Mouse (Mus musculus) liver, adult 2 months (tissue): Measurements from ENCODE around the gene Elf3. TPM values are rescaled to one million over a fixed set of nuclear protein-coding genes. Genes with fewer than 3 reads are reported as not detected.

ENCODE experiments used
- DNase-seq: peaks from one replicate; pipeline ENCODE4 v3.0.0-alpha.2; 2011; ENCODE audit warnings: low read depth, low spot score; ENCODE audit errors: extremely low read depth
- H3K27ac ChIP-seq: fragments of 200-500 bp; replicated peaks from 2 replicates; pipeline ENCODE4 v1.5.1; 2012; ENCODE audit warnings: low read depth, mild to moderate bottlenecking, control low read depth, inconsistent platforms, low read length; ENCODE audit not compliant: insufficient read depth
- H3K27me3 ChIP-seq: fragments of 200-500 bp; 2 replicates; pipeline ENCODE4 v1.6.1; 2012; ENCODE audit warnings: mild to moderate bottlenecking, moderate library complexity, low read length, inconsistent platforms; ENCODE audit not compliant: control insufficient read depth, insufficient read depth
- H3K36me3 ChIP-seq: fragments of 200-500 bp; 2 replicates; pipeline ENCODE4 v1.6.1; 2012; ENCODE audit warnings: low read length, inconsistent platforms; ENCODE audit not compliant: control insufficient read depth, insufficient read depth
- H3K4me1 ChIP-seq: fragments of 200-500 bp; 2 replicates; pipeline ENCODE4 v1.6.1; 2011; ENCODE audit warnings: low read length; ENCODE audit not compliant: control insufficient read depth, insufficient read depth
- H3K4me3 ChIP-seq: fragments of 200-500 bp; 2 replicates; pipeline ENCODE4 v1.5.1; 2011; ENCODE audit warnings: low read depth, mild to moderate bottlenecking, control low read depth, low read length, moderate library complexity; ENCODE audit not compliant: insufficient read depth
- H3K79me2 ChIP-seq: fragments of 200-500 bp; 2 replicates; pipeline ENCODE4 v1.6.1; 2012; ENCODE audit warnings: inconsistent platforms, mild to moderate bottlenecking, low read length, moderate library complexity; ENCODE audit not compliant: control insufficient read depth, insufficient read depth
- H3K9ac ChIP-seq: fragments of 200-500 bp; 2 replicates; pipeline ENCODE4 v1.6.1; 2012; ENCODE audit warnings: low read depth, mild to moderate bottlenecking, control low read depth, inconsistent platforms, low read length
- CTCF ChIP-seq: fragments of 200-500 bp; IDR thresholded peaks from 2 replicates; pipeline ENCODE4 v1.5.1; 2011; ENCODE audit warnings: low read depth, low read length, control low read depth
- POLR2A ChIP-seq: fragments of 200-500 bp; IDR thresholded peaks from 2 replicates; pipeline ENCODE4 v1.6.1; 2011; ENCODE audit warnings: low read length, control low read depth; ENCODE audit not compliant: insufficient read depth; ENCODE audit errors: extremely low read depth
- WGBS: fragments of 180-500 bp; shearing (Covaris S2); methylation state at CpG from one replicate; pipeline ENCODE4 v1.1.7; 2018; 5-methylcytosine and 5-hydroxymethylcytosine counted together
- polyA plus RNA-seq: library from polyadenylated mRNA; depleted of rRNA; stranded (reverse); fragments of >200 nt; gene quantifications from 2 replicates; pipeline ENCODE4 v1.2.3, GENCODE M21; 2012; rRNA removed
- total RNA-seq: library from RNA; depleted of rRNA; stranded (reverse); fragments of >200 nt; gene quantifications from 2 replicates; pipeline ENCODE4 v1.2.3, GENCODE M21; 2014; rRNA removed

Elf3 gene
- total and polyA plus RNA-seq, 2 experiments, result 0.18 to 0.64 TPM

DNA sequence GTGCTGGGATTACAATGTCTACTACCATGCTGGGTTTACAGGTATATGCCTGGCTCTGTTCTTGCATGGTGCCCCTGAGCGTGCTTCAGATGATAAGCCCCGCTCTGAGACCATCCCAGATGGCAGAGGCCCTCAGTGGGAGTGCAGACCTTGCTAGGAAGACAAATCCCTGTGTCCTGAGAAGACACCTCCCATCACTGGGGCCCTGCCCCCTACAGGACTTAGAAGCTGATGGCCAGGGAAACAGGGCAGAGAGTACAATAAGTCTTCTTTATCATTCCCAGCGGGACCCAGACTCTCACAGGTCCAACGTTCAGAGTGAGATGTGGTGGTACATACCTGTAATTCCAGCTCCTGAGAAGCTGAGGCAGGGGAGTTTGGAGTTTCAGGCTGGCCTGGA lies 53.1 kb downstream of the Elf3 start:
- H3K4me3 ChIP-seq, result no peak overlapping the region
- H3K27ac ChIP-seq, result no peak overlapping the region
- no peaks in the 10 kb centered on the region for H3K79me2 ChIP-seq
- no peaks in the 10 kb centered on the region for H3K27me3 ChIP-seq
- no peak for DNase-seq
- 84% methylated on average over 4 of the region's 4 CpGs for WGBS
- no peak overlapping the region for H3K9ac ChIP-seq
- no peaks in the 10 kb centered on the region for H3K36me3 ChIP-seq
- H3K4me1 ChIP-seq, result peaks cover 3% of the 10 kb centered on the region; the same call in 1 of the 2 replicates
- TF ChIP-seq CTCF, result no peak
- TF ChIP-seq POLR2A, result no peak

DNA sequence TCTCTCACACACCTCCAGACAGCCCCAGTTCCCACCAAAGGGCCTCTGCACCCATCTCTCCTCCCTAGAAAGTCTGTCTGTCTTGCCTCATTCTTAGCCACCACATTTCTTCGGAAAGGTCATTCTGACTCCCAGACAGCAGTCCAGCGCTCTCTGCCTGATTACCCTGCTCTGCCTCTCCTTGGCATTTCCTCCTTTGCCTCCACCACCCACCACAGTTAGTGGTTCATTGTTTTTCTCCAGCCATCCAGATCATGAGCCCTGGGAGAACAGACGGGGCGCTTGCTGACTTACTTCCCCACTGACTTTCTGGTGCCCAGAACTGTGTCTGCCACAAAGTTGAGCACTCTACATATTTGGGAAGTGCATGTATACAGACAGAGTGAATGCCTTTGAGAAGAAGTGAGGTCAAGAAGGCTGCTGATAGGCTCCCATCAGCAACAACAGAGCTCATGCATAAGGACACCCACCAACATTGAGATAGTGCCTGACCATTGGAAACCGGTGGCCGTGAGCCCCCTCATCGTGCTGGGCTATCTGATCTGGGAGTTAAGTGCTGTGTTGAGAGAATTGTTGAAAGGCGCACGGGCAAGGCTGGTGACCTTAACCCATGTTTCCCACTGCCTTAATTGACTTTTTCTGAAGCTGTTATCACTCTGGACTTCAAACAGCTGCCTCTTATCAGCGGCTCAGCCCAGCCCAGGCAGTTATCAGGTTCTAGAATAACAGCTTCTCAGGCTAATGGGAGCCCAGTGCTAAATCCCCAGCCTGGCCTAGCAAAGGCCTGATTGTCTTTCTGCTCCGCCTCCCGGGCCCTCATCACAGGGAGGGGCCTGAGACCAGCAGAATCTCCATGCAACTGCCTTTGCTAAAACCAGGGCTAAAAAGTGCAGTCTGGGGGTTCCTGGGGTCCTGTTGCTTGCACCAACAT lies 53.9 kb downstream of the Elf3 start:
- TF ChIP-seq POLR2A, result no peak
- TF ChIP-seq CTCF, result no peak
- no peaks in the 10 kb centered on the region for H3K79me2 ChIP-seq
- H3K4me3 ChIP-seq, result no peak overlapping the region
- no peaks in the 10 kb centered on the region for H3K36me3 ChIP-seq
- no peaks in the 10 kb centered on the region for H3K4me1 ChIP-seq
- DNase-seq, result no peak
- 57% methylated on average over 12 of the region's 12 CpGs for WGBS
- no peak overlapping the region for H3K9ac ChIP-seq
- no peaks in the 10 kb centered on the region for H3K27me3 ChIP-seq
- no peak overlapping the region for H3K27ac ChIP-seq

Other genes with a start within 250 kb of the Elf3 start
- under 0.01 TPM in 2 replicates for gene Lgr6, start 153.3 kb downstream of the Elf3 start, total RNA-seq
- gene Lgr6, start 153.3 kb downstream of the Elf3 start, polyA plus RNA-seq, result 0.05 TPM in 1 of 2 replicates, not detected in the other
- 0.28 and 0.54 TPM in 2 replicates for gene Ptpn7, start 125.9 kb downstream of the Elf3 start, total RNA-seq
- 0.44 and 1.4 TPM in 2 replicates for gene Ptpn7, start 125.9 kb downstream of the Elf3 start, polyA plus RNA-seq
- gene Arl8a, start 111.7 kb downstream of the Elf3 start, total RNA-seq, result 3.2 and 5.4 TPM in 2 replicates
- gene Arl8a, start 111.7 kb downstream of the Elf3 start, polyA plus RNA-seq, result 13.1 and 15.2 TPM in 2 replicates
- gene Gpr37l1, start 90.9 kb downstream of the Elf3 start, total RNA-seq, result 0.07 TPM in 1 of 2 replicates, not detected in the other
- 0.04 TPM in 1 of 2 replicates, not detected in the other for gene Gpr37l1, start 90.9 kb downstream of the Elf3 start, polyA plus RNA-seq
- gene Rnpep, start 25.5 kb upstream of the Elf3 start, total RNA-seq, result 18.7 and 20.2 TPM in 2 replicates
- 16.0 and 22.0 TPM in 2 replicates for gene Rnpep, start 25.5 kb upstream of the Elf3 start, polyA plus RNA-seq
- 17.9 and 22.0 TPM in 2 replicates for gene Timm17a, start 55.2 kb upstream of the Elf3 start, total RNA-seq
- gene Timm17a, start 55.2 kb upstream of the Elf3 start, polyA plus RNA-seq, result 27.9 and 34.3 TPM in 2 replicates
- 0.09 and 0.13 TPM in 2 replicates for gene Lmod1, start 66.2 kb upstream of the Elf3 start, total RNA-seq
- gene Lmod1, start 66.2 kb upstream of the Elf3 start, polyA plus RNA-seq, result 0.16 and 0.17 TPM in 2 replicates
- 0.18 and 0.47 TPM in 2 replicates for gene Shisa4, start 116.7 kb upstream of the Elf3 start, total RNA-seq
- gene Shisa4, start 116.7 kb upstream of the Elf3 start, polyA plus RNA-seq, result 0.14 and 0.33 TPM in 2 replicates
- gene Ipo9, start 171.9 kb upstream of the Elf3 start, total RNA-seq, result 17.1 and 20.9 TPM in 2 replicates
- 27.2 and 29.5 TPM in 2 replicates for gene Ipo9, start 171.9 kb upstream of the Elf3 start, polyA plus RNA-seq